9 mouse cellular contexts compared by ENCODE assay signal in the genomic region with DNA sequence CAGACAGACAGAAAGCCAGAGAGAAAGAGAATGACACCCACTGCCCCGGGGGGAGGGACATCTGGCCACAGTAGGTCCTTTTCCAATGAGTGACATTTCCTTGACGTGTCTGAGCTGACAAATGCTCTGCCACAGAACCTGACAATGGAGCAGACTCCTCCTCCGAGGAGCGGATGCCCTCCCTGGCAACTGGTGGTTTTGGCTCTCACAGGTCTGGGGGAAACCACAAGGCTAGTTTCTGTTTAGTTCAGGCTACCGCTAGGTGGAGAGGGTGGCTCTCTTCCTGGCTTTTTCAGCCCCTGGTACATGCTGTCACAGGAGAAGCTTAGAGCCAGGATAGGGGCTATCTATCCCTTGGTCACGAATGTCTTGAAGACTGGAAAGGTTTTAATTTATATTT.
DNase-seq lines count a peak whose midpoint lies in the region; ATAC-seq and TF ChIP-seq lines count a peak whose summit lies in the region.
"Had no signal": no experiment of that assay in that cellular context is flagged by ENCODE, and none has a peak within 500 bp of the region (broad histone marks: within the 10 kb centered on the region; RNA-seq: fewer than 3 reads in every experiment).

No protein-coding gene starts in this region.

- WGBS in midbrain, embryonic 10.5 days = 13% methylated on average over 6 of the region's 6 CpGs
- 10% methylated on average over 6 of the region's 6 CpGs for WGBS in midbrain, embryonic 15.5 days
- 4% methylated on average over 6 of the region's 6 CpGs for WGBS in heart, embryonic 14.5 days
- 7% methylated on average over 6 of the region's 6 CpGs for WGBS in kidney, embryonic 16.5 days
- 4% methylated on average over 6 of the region's 6 CpGs for WGBS in liver, embryonic 14.5 days (ENCODE audit: insufficient replicate concordance)
- 8% methylated on average over 6 of the region's 6 CpGs for WGBS in neural tube, embryonic 11.5 days

- 0 out of 2 replicates have a peak overlapping the region, but pooled peaks have one; percentile 18 for H3K4me3 ChIP-seq in midbrain, embryonic 10.5 days
- H3K4me3 ChIP-seq in midbrain, embryonic 15.5 days = no peak overlapping the region
- no peak overlapping the region for H3K4me3 ChIP-seq in heart, embryonic 14.5 days (ENCODE audit: control insufficient read depth in 1 of 2, insufficient read depth in 1 of 2, low read depth in 1 of 2, low read length in 2 of 2)
- no peak overlapping the region for H3K4me3 ChIP-seq in kidney, embryonic 16.5 days (ENCODE audit: low read length)
- no peak overlapping the region for H3K4me3 ChIP-seq in liver, embryonic 14.5 days (ENCODE audit: insufficient read depth in 1 of 2, low read depth in 2 of 2, low read length in 2 of 2)
- no peak overlapping the region for H3K4me3 ChIP-seq in neural tube, embryonic 11.5 days (ENCODE audit: low read depth, low read length)
- H3K4me3 ChIP-seq: stomach, embryonic 15.5 days had no signal

- TF ChIP-seq CTCF in liver, embryonic 14.5 days (IDR thresholded peaks at IDR 0.05; ENCODE audit: low read depth) = peak; percentile 68

- peak; percentile 55 for DNase-seq in midbrain, embryonic 10.5 days (ENCODE audit: low spot score)
- peak; percentile 75 for DNase-seq in embryo, embryonic 9.5 days (ENCODE audit: extremely low spot score)
- peak; percentile 17 to 39 (median 32) for DNase-seq in liver, embryonic 14.5 days (ENCODE audit: low read depth in 3 of 3, low spot score in 3 of 3)
- DNase-seq in neural tube, embryonic 11.5 days (ENCODE audit: low spot score) = peak; percentile 60
- peak; percentile 77 to 83 for DNase-seq in thymus, postnatal 10 days (ENCODE audit: low spot score in 2 of 2)

- H3K27ac ChIP-seq in midbrain, embryonic 10.5 days (replicated peaks) = no peak overlapping the region
- no peak overlapping the region for H3K27ac ChIP-seq in midbrain, embryonic 15.5 days
- H3K27ac ChIP-seq in heart, embryonic 14.5 days (replicated peaks in 1 of 2; ENCODE audit: control insufficient read depth in 1 of 2, insufficient read depth in 1 of 2, low read depth in 2 of 2, low read length in 2 of 2) = no peak overlapping the region
- no peak overlapping the region for H3K27ac ChIP-seq in kidney, embryonic 16.5 days (ENCODE audit: low read length)
- H3K27ac ChIP-seq in liver, embryonic 14.5 days = no peak overlapping the region
- H3K27ac ChIP-seq in neural tube, embryonic 11.5 days (ENCODE audit: low read depth, low read length) = no peak overlapping the region
- H3K27ac ChIP-seq: stomach, embryonic 15.5 days had no signal

- no peak overlapping the region for H3K4me2 ChIP-seq in midbrain, embryonic 15.5 days
- peak overlapping the region; percentile 40; the same call in 1 of the 2 replicates for H3K4me2 ChIP-seq in heart, embryonic 14.5 days (ENCODE audit: low read length)
- H3K4me2 ChIP-seq in kidney, embryonic 16.5 days (replicated peaks; ENCODE audit: low read depth, low read length) = peak overlapping the region; percentile 35; the same call in 1 of the 2 replicates
- peak overlapping the region; percentile 26 for H3K4me2 ChIP-seq in liver, embryonic 14.5 days (ENCODE audit: low read depth)
- H3K4me2 ChIP-seq in neural tube, embryonic 11.5 days (ENCODE audit: low read depth) = peak overlapping the region; percentile 22; the same call in 1 of the 2 replicates
- H3K4me2 ChIP-seq: stomach, embryonic 15.5 days had no signal

- no peaks in the 10 kb centered on the region for H3K36me3 ChIP-seq in midbrain, embryonic 10.5 days
- no peaks in the 10 kb centered on the region for H3K36me3 ChIP-seq in midbrain, embryonic 15.5 days (replicated peaks)
- H3K36me3 ChIP-seq in heart, embryonic 14.5 days (ENCODE audit: control insufficient read depth, insufficient read depth, low read length) = no peaks in the 10 kb centered on the region
- H3K36me3 ChIP-seq in kidney, embryonic 16.5 days (ENCODE audit: insufficient read depth, low read length) = no peaks in the 10 kb centered on the region
- H3K36me3 ChIP-seq in liver, embryonic 14.5 days (replicated peaks; ENCODE audit: control insufficient read depth, insufficient read depth, low read depth) = no peaks in the 10 kb centered on the region
- no peaks in the 10 kb centered on the region for H3K36me3 ChIP-seq in neural tube, embryonic 11.5 days (ENCODE audit: control insufficient read depth, insufficient read depth, low read length)
- H3K36me3 ChIP-seq: stomach, embryonic 15.5 days had no signal

- peaks cover 20% of the 10 kb centered on the region for H3K4me1 ChIP-seq in midbrain, embryonic 10.5 days
- no peaks in the 10 kb centered on the region for H3K4me1 ChIP-seq in midbrain, embryonic 15.5 days
- H3K4me1 ChIP-seq in heart, embryonic 14.5 days (ENCODE audit: control insufficient read depth in 2 of 2, insufficient read depth in 2 of 2, low read length in 2 of 2) = peaks cover 2 to 8% of the 10 kb centered on the region in 2 experiments
- peaks cover 12% of the 10 kb centered on the region for H3K4me1 ChIP-seq in kidney, embryonic 16.5 days (ENCODE audit: insufficient read depth, low read length)
- peaks cover 0 to 23% of the 10 kb centered on the region in 2 experiments; a peak in 3 of 4 replicates for H3K4me1 ChIP-seq in liver, embryonic 14.5 days (replicated peaks; ENCODE audit: control insufficient read depth in 2 of 2, insufficient read depth in 2 of 2, low read length in 1 of 2)
- 0 out of 2 replicates have a peak, but pooled peaks cover 2% of the 10 kb centered on the region for H3K4me1 ChIP-seq in neural tube, embryonic 11.5 days (ENCODE audit: control insufficient read depth, insufficient read depth, low read length)
- H3K4me1 ChIP-seq: stomach, embryonic 15.5 days had no signal

- H3K9ac ChIP-seq in midbrain, embryonic 15.5 days = no peak overlapping the region
- peak overlapping the region; percentile 18; the same call in 1 of the 2 replicates for H3K9ac ChIP-seq in heart, embryonic 14.5 days (ENCODE audit: low read length)
- H3K9ac ChIP-seq in kidney, embryonic 16.5 days (replicated peaks; ENCODE audit: low read length) = no peak overlapping the region
- no peak overlapping the region for H3K9ac ChIP-seq in liver, embryonic 14.5 days (replicated peaks)
- no peak overlapping the region for H3K9ac ChIP-seq in neural tube, embryonic 11.5 days (ENCODE audit: low read length)
- H3K9ac ChIP-seq: stomach, embryonic 15.5 days had no signal

- no peaks in the 10 kb centered on the region for H3K27me3 ChIP-seq in midbrain, embryonic 10.5 days (ENCODE audit: low read depth, poor library complexity, severe bottlenecking)
- H3K27me3 ChIP-seq in midbrain, embryonic 15.5 days (replicated peaks) = no peaks in the 10 kb centered on the region
- no peaks in the 10 kb centered on the region for H3K27me3 ChIP-seq in heart, embryonic 14.5 days (ENCODE audit: control insufficient read depth, insufficient read depth, low read length)
- H3K27me3 ChIP-seq in kidney, embryonic 16.5 days (ENCODE audit: insufficient read depth, low read length) = no peaks in the 10 kb centered on the region
- no peaks in the 10 kb centered on the region for H3K27me3 ChIP-seq in liver, embryonic 14.5 days (ENCODE audit: control insufficient read depth, insufficient read depth, low read length)
- H3K27me3 ChIP-seq in neural tube, embryonic 11.5 days (ENCODE audit: control insufficient read depth, insufficient read depth, low read length) = no peaks in the 10 kb centered on the region
- H3K27me3 ChIP-seq: stomach, embryonic 15.5 days had no signal

- ATAC-seq in midbrain, embryonic 15.5 days (replicated peaks) = no peak
- peak; percentile 66 for ATAC-seq in heart, embryonic 14.5 days (ENCODE audit: insufficient number of reproducible peaks, insufficient read depth, low FRiP score, low read depth)
- ATAC-seq in kidney, embryonic 16.5 days (ENCODE audit: low FRiP score, low TSS enrichment) = peak; percentile 82
- ATAC-seq in liver, embryonic 14.5 days (ENCODE audit: insufficient read depth) = peak; percentile 47; the same call in 1 of the 2 replicates
- no peak for ATAC-seq in neural tube, embryonic 11.5 days (ENCODE audit: insufficient read depth, low FRiP score, low TSS enrichment)

- H3K9me3 ChIP-seq in midbrain, embryonic 10.5 days (replicated peaks) = no peaks in the 10 kb centered on the region
- no peaks in the 10 kb centered on the region for H3K9me3 ChIP-seq in midbrain, embryonic 15.5 days
- no peaks in the 10 kb centered on the region for H3K9me3 ChIP-seq in heart, embryonic 14.5 days (ENCODE audit: control insufficient read depth, low read length)
- no peaks in the 10 kb centered on the region; the same call in 1 of the 2 replicates for H3K9me3 ChIP-seq in kidney, embryonic 16.5 days (ENCODE audit: low read length)
- no peaks in the 10 kb centered on the region for H3K9me3 ChIP-seq in liver, embryonic 14.5 days (ENCODE audit: control insufficient read depth, low read length)
- H3K9me3 ChIP-seq in neural tube, embryonic 11.5 days (ENCODE audit: control insufficient read depth, low read length) = no peaks in the 10 kb centered on the region
- H3K9me3 ChIP-seq: stomach, embryonic 15.5 days had no signal

- no peak for TF ChIP-seq EP300 in liver, embryonic 14.5 days (IDR thresholded peaks at IDR 0.05; ENCODE audit: low read depth)

Comparison
In these comparisons a context has a peak if more than half of its experiments do, and no peak if none do; other contexts are left out.
1. ATAC-seq: peak in heart, embryonic 14.5 days (single experiment), kidney, embryonic 16.5 days (single experiment) and liver, embryonic 14.5 days (single experiment); none in midbrain, embryonic 15.5 days (single experiment) and neural tube, embryonic 11.5 days (single experiment).
2. Peak in every context shown above with its lines, with median percentiles within 50 percentile points of each other: DNase-seq.